Mouse (Mus musculus): Measurements from ENCODE around the gene Car14. TPM values are rescaled to one million over a fixed set of nuclear protein-coding genes. Genes with fewer than 3 reads are reported as not detected.
"Not testable (repeated sequence)": the region's sequence is repeated elsewhere in the genome, so short reads cannot be mapped to it uniquely, and the experiment has no call there.

The Car14 gene
- polyA plus RNA-seq (2012; rRNA removed), result 19.9 and 22.3 TPM in 2 replicates

- Histone ChIP-seq H3K4me3 (ENCODE audit: insufficient read depth, low read length) (peak within 1 kb of the TSS; percentile 15), H3K4me1 (ENCODE audit: control insufficient read depth, insufficient read depth, low read length) (no peaks in the 10 kb centered on the region), H3K27ac (ENCODE audit: insufficient read depth, low read length) (peak within 1 kb of the TSS; percentile 87)
- TF ChIP-seq POLR2A (IDR thresholded peaks at IDR 0.05; ENCODE audit: extremely low read depth, insufficient read depth, low read length), result no peak
- TF ChIP-seq CTCF (IDR thresholded peaks at IDR 0.05; ENCODE audit: extremely low read depth, insufficient read depth, low read length), result no peak
Observed at GRCm38 (mm10) chr3:95904568-95904967, at the start of gene Car14. Gene Car14, minus strand, starts transcription at chr3:95904691.

GRCm38 (mm10) chr3:95953522-95953921 lies 49.0 kb upstream of the Car14 start:
- no peak for TF ChIP-seq CTCF (IDR thresholded peaks at IDR 0.05; ENCODE audit: extremely low read depth, insufficient read depth, low read length)
- no peak for TF ChIP-seq POLR2A (IDR thresholded peaks at IDR 0.05; ENCODE audit: extremely low read depth, insufficient read depth, low read length)

GRCm38 (mm10) chr3:95953023-95953422 lies 48.5 kb upstream of the Car14 start:
- Histone ChIP-seq H3K4me3 (ENCODE audit: insufficient read depth, low read length) (no peak overlapping the region), H3K4me1 (ENCODE audit: control insufficient read depth, insufficient read depth, low read length) (peaks cover 3% of the 10 kb centered on the region; the same call in 1 of the 2 replicates), H3K27ac (ENCODE audit: insufficient read depth, low read length) (no peak overlapping the region)
- TF ChIP-seq POLR2A (IDR thresholded peaks at IDR 0.05; ENCODE audit: extremely low read depth, insufficient read depth, low read length) (no peak), CTCF (IDR thresholded peaks at IDR 0.05; ENCODE audit: extremely low read depth, insufficient read depth, low read length) (no peak)

More at GRCm38 (mm10) chr3:95953522-95953921, 49.0 kb upstream of the Car14 start:
- no peak overlapping the region for H3K4me3 ChIP-seq (ENCODE audit: insufficient read depth, low read length)
- peaks cover 3% of the 10 kb centered on the region; the same call in 1 of the 2 replicates for H3K4me1 ChIP-seq (ENCODE audit: control insufficient read depth, insufficient read depth, low read length)
- H3K27ac ChIP-seq (ENCODE audit: insufficient read depth, low read length), result no peak overlapping the region

- peak overlapping the region; percentile 49 for H3K4me3 ChIP-seq (ENCODE audit: insufficient read depth, low read length)
- H3K27ac ChIP-seq (ENCODE audit: insufficient read depth, low read length), result peak overlapping the region; percentile 79
- not testable (repeated sequence) for H3K4me1 ChIP-seq (ENCODE audit: control insufficient read depth, insufficient read depth, low read length)
Observed at GRCm38 (mm10) chr3:95951566-95951965, 47.1 kb upstream of the Car14 start.

DNA sequence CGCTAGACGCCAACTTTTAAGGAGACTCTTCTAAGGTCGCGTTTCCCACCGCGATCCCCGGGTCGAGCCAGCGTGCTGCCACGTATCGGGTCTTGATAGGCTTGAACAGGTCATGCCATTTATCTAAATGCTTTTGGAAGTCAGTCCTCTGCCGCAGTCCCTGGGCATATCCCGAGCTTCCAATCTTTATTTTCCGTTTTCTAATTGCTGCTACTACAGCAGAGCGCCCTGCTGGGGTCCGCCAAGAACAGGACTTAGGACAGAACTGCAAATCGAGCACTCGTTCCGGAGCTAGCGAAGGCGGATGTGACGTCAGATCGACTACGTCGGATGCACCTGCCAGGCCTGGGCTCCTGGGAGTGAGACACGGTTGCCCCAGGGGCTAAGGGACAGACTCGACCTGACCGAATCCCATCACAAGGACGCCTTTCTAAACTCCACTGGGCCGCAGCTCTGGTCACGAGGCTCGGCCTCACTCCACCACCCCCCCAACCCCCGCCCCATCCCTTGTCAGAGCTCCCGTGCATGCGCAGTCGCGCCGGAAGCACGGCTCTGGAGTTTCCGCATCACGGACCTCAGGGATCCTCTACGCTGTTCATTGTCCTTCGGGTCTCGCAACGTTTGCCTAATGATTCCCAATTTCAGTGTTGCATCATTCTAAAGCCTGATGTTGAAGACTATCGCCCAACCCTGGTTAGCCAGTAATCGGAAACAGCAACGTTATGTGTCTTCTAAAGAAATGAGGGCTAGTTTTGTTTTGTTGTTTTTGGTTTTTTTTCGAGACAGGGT lies 46.5 kb upstream of the Car14 start:
- TF ChIP-seq CTCF (IDR thresholded peaks at IDR 0.05; ENCODE audit: extremely low read depth, insufficient read depth, low read length) (no peak), POLR2A (IDR thresholded peaks at IDR 0.05; ENCODE audit: extremely low read depth, insufficient read depth, low read length) (peak; percentile 91)
- H3K4me1 ChIP-seq (ENCODE audit: control insufficient read depth, insufficient read depth, low read length), result no peaks in the 10 kb centered on the region
- H3K27ac ChIP-seq (ENCODE audit: insufficient read depth, low read length), result peak overlapping the region; percentile 79
- peak overlapping the region; percentile 49 for H3K4me3 ChIP-seq (ENCODE audit: insufficient read depth, low read length)

- Histone ChIP-seq H3K4me3 (ENCODE audit: insufficient read depth, low read length) (no peak overlapping the region), H3K27ac (ENCODE audit: insufficient read depth, low read length) (no peak overlapping the region)
- TF ChIP-seq CTCF (IDR thresholded peaks at IDR 0.05; ENCODE audit: extremely low read depth, insufficient read depth, low read length) (no peak), POLR2A (IDR thresholded peaks at IDR 0.05; ENCODE audit: extremely low read depth, insufficient read depth, low read length) (no peak)
Observed at GRCm38 (mm10) chr3:95948325-95948724, 43.8 kb upstream of the Car14 start.

DNA sequence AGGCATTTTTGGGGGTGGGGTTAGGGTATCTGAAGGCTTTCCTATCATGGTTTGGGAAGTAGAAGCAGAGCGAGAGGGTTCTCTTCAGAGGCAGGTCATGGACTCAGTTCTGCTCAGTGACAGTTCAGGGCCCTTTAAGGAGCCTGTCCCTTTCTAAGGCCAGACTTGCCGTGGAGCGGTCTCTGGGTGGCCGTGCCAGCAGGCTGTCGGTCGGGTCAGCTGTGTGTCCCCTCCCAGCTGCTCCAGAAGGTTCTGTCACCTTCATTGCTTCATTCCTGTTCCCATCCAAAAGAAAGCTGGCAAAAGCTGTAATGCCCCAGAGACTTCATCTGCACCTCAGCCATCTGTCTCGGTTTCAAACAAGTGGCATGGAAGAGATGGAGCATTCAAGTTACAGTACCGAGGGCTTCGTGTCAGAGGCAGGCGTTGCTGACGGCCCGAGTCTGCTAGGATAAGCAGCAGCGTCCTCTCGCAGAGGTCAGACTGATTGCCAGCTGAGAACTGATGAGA lies 41.3 kb upstream of the Car14 start:
- Histone ChIP-seq H3K4me1 (ENCODE audit: control insufficient read depth, insufficient read depth, low read length) (no peaks in the 10 kb centered on the region), H3K4me3 (ENCODE audit: insufficient read depth, low read length) (no peak overlapping the region), H3K27ac (ENCODE audit: insufficient read depth, low read length) (no peak overlapping the region)
- TF ChIP-seq POLR2A (IDR thresholded peaks at IDR 0.05; ENCODE audit: extremely low read depth, insufficient read depth, low read length), result no peak
- TF ChIP-seq CTCF (IDR thresholded peaks at IDR 0.05; ENCODE audit: extremely low read depth, insufficient read depth, low read length), result no peak

More at GRCm38 (mm10) chr3:95948325-95948724, 43.8 kb upstream of the Car14 start:
- H3K4me1 ChIP-seq (ENCODE audit: control insufficient read depth, insufficient read depth, low read length), result no peaks in the 10 kb centered on the region

- no peak overlapping the region for H3K27ac ChIP-seq (ENCODE audit: insufficient read depth, low read length)
- TF ChIP-seq CTCF (IDR thresholded peaks at IDR 0.05; ENCODE audit: extremely low read depth, insufficient read depth, low read length) (no peak), POLR2A (IDR thresholded peaks at IDR 0.05; ENCODE audit: extremely low read depth, insufficient read depth, low read length) (no peak)
Observed at GRCm38 (mm10) chr3:95944742-95945141, 40.3 kb upstream of the Car14 start.

DNA sequence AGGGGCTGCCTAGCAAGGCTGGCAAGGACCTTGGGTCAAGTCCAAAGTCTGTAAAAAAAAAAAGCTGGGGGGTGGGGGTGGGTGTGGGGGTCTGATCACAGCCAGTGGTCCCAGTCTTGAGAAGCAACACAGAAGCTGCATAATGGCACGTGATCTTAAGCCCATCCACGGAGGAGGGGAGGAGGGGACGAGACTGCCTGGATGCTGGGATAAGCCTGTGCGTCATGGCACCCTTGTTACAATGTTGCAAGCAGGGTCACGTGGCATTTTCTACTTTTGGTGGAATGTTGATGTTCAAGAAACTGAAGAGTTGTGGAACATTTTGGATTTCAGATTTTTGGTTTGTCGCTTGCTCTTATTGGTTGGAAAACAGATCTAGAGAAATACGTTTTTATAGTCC lies 38.7 kb upstream of the Car14 start:
- no peak for TF ChIP-seq POLR2A (IDR thresholded peaks at IDR 0.05; ENCODE audit: extremely low read depth, insufficient read depth, low read length)
- no peak for TF ChIP-seq CTCF (IDR thresholded peaks at IDR 0.05; ENCODE audit: extremely low read depth, insufficient read depth, low read length)
- Histone ChIP-seq H3K27ac (ENCODE audit: insufficient read depth, low read length) (no peak overlapping the region), H3K4me3 (ENCODE audit: insufficient read depth, low read length) (no peak overlapping the region)

More at GRCm38 (mm10) chr3:95944742-95945141, 40.3 kb upstream of the Car14 start:
- Histone ChIP-seq H3K4me1 (ENCODE audit: control insufficient read depth, insufficient read depth, low read length) (no peaks in the 10 kb centered on the region), H3K4me3 (ENCODE audit: insufficient read depth, low read length) (no peak overlapping the region)

DNA sequence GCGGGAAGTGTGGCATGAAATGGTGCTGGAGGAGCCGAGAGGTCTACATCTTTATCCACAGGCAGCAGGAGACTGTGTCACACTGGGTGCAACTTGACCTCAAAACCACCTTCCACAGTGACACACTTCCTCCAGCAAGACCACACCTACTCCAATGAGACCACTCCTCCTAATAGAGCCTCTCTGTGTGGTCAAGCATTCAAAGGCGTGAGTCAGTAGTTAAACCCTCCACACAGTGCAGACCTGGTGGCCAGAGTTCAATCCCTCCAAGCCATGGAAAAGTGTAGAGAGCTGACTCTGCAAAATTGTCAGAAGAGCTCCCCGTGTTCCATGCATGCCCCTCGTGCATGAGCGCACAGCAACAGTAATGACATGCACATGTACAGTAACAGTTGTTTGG lies 38.3 kb upstream of the Car14 start:
- Histone ChIP-seq H3K4me1 (ENCODE audit: control insufficient read depth, insufficient read depth, low read length) (no peaks in the 10 kb centered on the region), H3K27ac (ENCODE audit: insufficient read depth, low read length) (no peak overlapping the region), H3K4me3 (ENCODE audit: insufficient read depth, low read length) (no peak overlapping the region)
- TF ChIP-seq POLR2A (IDR thresholded peaks at IDR 0.05; ENCODE audit: extremely low read depth, insufficient read depth, low read length) (no peak), CTCF (IDR thresholded peaks at IDR 0.05; ENCODE audit: extremely low read depth, insufficient read depth, low read length) (no peak)

More for the DNA sequence above, 38.7 kb upstream of the Car14 start:
- no peaks in the 10 kb centered on the region for H3K4me1 ChIP-seq (ENCODE audit: control insufficient read depth, insufficient read depth, low read length)
